Mouse (Mus musculus): ENCODE measurements at regions not wholly inside any gene's neighbourhood (a gene's known extent, or its start where the extent isn't known, plus 50 kb on each side); places are given as distances from the start of the nearest gene placed in this dataset.

DNA sequence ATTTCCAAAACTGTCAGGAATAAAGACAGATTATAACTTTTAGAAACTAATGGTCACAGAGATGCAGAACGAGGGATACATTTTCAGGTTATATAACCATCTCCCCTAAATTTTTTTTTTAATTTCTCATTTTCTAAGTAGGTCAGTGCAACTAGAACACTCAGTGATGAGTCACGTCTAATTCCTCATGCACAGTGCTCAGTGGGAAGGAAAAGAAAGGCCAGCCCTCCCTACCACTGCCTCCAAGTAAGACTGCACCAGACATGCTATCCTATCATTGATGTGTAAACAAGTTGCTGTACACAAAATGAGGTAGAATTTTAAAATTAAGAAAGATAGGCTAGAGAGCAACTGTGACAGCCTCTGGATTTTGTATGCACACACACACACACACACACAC lies 724.2 kb upstream of the Auts2 start:
- no peak for DNase-seq (ENCODE audit: low read depth)

- DNase-seq (ENCODE audit: low read depth) = no peak
These were observed 721.8 kb upstream of the Auts2 start for GRCm38 (mm10) chr5:133264976-133265375.

DNA sequence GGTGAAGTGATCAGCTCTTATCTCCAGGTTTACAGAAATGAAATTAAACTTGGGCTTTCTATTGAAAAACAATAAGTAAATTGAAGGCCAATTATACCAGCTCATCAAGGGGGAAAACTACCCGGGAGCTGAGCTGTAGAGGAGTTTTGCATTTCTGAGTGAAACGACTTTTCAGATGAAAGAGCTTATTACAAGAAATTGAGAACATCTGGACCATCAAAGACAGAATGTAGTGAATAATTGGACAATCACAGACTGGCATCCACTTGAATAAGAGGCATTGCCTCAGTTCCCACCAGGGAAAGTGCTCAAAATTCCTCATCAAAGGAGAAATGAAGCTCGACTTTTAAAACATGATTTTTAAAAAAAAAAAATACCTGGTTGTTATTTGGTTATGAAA lies 675.7 kb upstream of the Auts2 start:
- no peak for DNase-seq (ENCODE audit: low read depth)

- DNase-seq (ENCODE audit: low read depth) = no peak
These were observed 655.4 kb upstream of the Auts2 start for GRCm38 (mm10) chr5:133198546-133198945.

- DNase-seq (ENCODE audit: low read depth) = no peak
These were observed 646.8 kb upstream of the Auts2 start for GRCm38 (mm10) chr5:133189798-133190571.

GRCm38 (mm10) chr5:133175636-133176035 lies 632.5 kb upstream of the Auts2 start:
- DNase-seq (ENCODE audit: low read depth) = no peak

DNA sequence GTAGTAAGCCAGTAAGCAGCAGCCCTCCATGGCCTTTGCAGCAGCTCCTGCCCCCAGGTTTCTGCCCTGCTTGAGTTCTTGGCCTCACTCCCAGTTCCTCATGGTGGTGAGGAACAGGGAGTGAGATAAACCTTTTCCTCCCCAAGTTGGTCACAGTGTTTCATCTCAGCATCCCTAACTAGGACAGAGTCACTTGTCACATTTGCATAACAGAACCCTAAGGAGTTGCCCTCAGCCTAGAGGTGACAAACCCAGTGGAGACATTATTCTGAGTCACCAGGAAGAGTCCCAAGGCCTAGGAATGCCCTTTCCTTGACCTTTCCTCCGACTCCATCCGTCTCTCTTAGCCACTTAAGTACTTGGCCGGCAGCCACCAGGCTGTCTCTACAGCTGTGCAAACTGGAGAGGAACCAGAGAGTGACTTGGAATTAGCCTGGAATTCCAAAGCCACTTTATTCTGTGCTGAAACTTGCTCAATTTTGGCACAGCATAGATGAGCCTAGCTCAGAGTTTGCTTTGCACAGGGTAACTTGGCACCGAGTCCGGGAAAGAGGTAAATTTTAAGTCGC lies 630.1 kb upstream of the Auts2 start:
- no peak for DNase-seq (ENCODE audit: low read depth)

DNA sequence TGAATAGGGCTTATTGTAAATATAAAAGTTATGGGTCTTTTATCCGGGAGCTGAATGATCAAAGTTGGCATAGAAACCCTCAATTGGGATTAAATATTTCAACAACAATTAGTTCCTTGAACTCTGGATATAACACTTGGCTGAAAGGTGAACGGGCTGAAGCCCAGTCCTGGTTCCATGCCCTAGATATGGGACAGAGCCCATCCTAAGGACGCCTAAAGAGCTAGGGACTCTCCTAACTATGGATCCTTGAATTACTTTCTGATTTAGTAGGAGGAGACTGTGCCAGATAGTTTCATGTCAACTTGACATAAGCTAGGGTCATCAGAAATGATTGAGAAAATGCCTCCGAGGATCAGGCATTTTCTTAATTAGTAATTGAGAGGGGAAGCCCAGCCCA lies 629.5 kb upstream of the Auts2 start:
- no peak for DNase-seq (ENCODE audit: low read depth)

DNA sequence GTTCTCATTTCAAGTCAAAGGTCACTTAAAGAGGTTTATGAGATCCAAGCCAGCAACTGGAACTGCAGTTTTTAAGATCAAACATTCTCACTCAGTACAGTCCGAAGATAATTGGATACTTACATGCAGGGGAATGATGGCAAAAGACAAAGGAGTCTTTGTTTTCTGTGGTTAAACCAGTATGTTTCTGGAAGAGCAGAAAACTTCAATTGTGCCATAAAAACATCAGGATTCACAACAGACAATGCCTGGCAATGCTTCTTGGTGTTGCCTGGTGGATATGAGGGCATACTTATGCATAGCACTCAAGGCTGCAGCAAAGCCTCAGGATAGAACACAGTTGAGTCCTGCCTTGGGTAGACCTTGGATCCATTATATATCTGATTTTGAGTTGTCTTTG lies 628.1 kb upstream of the Auts2 start:
- DNase-seq (ENCODE audit: low read depth) = no peak

- no peak for DNase-seq (ENCODE audit: low read depth)
These were observed 624.4 kb upstream of the Auts2 start for GRCm38 (mm10) chr5:133167576-133167975.

- DNase-seq (ENCODE audit: low read depth) = no peak
These were observed 623.9 kb upstream of the Auts2 start for GRCm38 (mm10) chr5:133167001-133167461.

- DNase-seq (ENCODE audit: low read depth) = no peak
These were observed 613.1 kb upstream of the Auts2 start for GRCm38 (mm10) chr5:133156115-133156857.

DNA sequence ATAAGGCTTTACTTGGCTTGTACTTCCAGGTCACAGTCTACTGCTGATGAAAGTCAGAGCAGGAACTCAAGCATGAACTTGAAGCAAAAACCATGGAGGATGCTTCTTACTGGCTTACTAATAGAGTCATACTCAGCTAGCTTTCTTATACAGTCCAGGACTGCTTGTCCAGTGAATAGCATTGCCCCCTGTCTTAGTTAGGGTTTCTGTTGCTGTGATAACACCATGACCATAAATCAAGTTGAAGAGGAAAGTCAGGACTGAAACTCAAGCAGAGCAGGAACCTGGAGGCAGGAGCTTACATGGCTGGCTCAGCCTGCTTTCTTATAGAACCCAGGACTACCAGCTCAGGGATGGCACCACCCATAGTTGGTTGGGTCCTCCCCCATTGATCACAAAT lies 602.9 kb upstream of the Auts2 start:
- no peak for DNase-seq (ENCODE audit: low read depth)

DNA sequence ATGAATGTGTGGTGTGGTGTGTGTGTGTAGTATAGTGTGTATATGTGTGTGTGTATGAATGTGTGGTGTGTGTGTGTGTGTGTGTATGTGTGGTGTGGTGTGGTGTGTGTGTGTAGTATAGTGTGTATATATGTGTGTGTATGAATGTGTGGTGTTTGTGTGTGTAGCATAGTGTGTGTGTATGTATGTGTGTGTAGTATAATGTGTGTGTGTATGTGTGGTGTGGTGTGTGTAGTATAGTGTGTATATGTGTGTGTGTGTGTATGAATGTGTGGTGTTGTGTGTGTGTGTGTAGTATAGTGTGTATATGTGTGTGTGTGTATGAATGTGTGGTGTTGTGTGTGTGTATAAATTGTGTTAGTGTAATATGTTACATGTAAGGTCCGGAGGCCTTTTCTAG lies 600.5 kb upstream of the Auts2 start:
- DNase-seq (ENCODE audit: low read depth) = no peak

DNA sequence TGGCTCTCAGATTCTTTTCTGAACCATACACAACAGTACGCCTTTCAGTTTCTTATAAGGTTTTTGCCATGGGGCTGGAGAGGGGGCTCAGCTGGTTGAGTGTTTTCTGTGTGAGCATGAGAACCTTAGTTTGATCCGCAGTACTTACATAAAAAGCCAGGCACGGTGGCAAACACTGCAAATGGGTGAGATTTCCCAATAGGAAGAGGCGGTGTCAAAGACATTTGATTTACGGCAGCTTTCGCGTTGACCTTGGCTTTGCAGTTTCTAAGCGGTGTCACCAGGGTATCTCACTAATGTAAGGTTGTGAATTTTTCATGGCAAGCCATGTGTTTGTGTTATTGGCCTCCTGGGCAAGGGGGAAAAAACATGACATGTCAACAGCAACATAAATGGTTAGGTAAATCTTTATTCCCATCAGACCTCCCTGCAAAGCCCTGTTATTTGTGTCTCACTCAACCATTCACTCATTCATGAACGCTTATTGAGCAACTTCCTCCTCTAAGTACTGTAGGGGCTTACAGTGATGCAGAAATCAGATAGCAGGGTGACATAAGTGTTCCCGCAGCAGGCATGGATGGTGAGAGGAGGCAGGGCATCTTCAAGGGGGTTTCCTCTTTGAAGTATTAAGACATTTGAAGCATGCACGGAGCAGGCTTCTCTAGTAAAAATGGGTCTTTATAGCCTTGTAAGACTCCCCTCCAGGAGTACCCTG lies 599.4 kb upstream of the Auts2 start:
- no peak for DNase-seq (ENCODE audit: low read depth)

- DNase-seq (ENCODE audit: low read depth) = no peak
These were observed 587.9 kb upstream of the Auts2 start for GRCm38 (mm10) chr5:133131042-133131441.

GRCm38 (mm10) chr5:133130316-133130715 lies 587.2 kb upstream of the Auts2 start:
- DNase-seq (ENCODE audit: low read depth) = no peak

DNA sequence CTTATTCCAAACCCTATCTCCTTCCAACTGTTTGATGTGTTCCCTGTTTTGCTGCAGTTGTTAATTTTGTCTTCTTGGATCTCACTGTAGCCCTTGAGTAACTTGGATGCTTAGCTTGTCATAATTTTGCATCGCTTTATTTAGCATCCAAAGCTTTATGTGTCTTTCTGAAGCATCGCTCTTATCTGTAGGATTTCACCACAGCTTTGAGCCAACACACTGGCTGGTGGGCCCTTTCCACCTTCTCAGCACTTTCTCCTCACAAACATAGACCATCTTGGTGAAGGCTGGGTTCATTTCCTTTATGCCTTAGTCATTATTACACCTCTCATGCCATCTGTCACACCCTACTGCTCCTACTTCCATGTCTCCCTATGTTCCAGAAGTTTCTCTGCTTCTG lies 581.1 kb upstream of the Auts2 start:
- DNase-seq (ENCODE audit: low read depth) = no peak

DNA sequence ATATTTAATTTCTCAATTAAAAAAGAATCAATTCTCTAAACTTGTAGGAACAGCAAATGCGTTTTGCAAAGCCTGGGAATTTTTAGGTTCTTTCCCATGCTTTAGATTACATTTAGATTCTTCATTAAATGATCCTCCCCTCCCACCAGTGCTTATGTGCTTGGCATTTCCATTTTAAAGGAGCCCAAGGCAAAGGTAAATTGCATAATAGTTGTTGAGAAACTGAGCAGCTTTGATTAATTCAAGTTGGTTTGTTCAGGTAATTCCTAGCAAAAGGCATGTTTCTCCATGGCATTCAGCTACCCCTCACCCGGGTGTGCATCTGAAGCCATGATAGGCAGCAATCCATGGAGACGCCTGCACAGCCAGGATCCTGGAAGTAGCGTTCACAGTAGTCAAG lies 570.8 kb upstream of the Auts2 start:
- DNase-seq (ENCODE audit: low read depth) = no peak

DNA sequence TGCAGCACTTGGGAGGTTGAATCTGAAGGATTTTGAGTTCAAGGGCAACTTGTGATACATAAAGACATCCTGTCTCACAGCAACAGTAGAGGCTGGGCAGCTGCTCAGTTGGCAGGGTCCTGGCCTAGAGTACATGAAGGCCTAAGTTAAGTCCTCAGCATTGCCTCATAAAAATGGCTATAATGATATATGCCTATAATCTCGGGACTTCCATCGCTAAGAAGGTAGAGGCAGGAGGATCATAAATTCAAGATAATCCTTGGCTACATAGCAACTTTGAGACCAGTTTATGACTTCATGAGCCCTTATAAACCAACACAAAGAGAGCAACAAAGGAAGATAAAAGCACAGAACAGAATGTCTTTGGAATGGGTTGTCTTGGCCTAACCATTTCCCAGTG lies 570.0 kb upstream of the Auts2 start:
- DNase-seq (ENCODE audit: low read depth) = no peak

- DNase-seq (ENCODE audit: low read depth) = no peak
These were observed 563.7 kb upstream of the Auts2 start for GRCm38 (mm10) chr5:133106691-133107354.

DNA sequence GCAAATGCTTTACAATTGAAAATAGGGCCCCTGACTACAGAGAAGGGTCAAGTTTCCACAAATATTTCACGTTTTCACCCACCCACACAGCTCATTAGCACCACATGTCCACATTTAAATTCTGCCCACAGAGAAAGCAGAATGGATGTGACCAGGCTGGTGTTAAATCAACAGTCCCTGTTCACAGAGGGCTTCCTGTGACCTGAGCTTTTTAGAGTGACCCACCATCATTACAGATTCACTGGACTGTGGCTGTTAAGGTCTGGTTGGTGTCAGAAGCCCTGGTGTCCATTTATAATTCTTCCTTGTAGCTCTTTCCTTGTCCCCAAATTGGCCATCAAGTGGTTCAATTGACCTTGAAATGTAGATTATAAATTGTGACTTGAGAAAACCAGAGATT lies 553.2 kb upstream of the Auts2 start:
- DNase-seq (ENCODE audit: low read depth) = no peak
